Mouse (Mus musculus): ENCODE measurements at regions not wholly inside any gene's neighbourhood (a gene's known extent, or its start where the extent isn't known, plus 50 kb on each side); places are given as distances from the start of the nearest gene placed in this dataset.

GRCm38 (mm10) chr13:57313731-57314130 is 417.9 kb upstream of the Trpc7 start:
- Histone ChIP-seq H3K4me2 (ENCODE audit: low read depth) (no peak overlapping the region), H3K36me3 (ENCODE audit: control insufficient read depth, insufficient read depth) (no peaks in the 10 kb centered on the region), H3ac (ENCODE audit: control insufficient read depth, insufficient read length) (no peak overlapping the region), H3K79me2 (ENCODE audit: control insufficient read depth, insufficient read depth) (no peaks in the 10 kb centered on the region), H3K27me3 (ENCODE audit: control insufficient read depth, insufficient read depth, insufficient read length) (no peaks in the 10 kb centered on the region), H3K4me3 (no peak overlapping the region)
- TF ChIP-seq TCF3 (IDR thresholded peaks at IDR 0.05; ENCODE audit: insufficient read length, low read depth) (no peak), SRF (IDR thresholded peaks at IDR 0.05; ENCODE audit: control insufficient read depth, insufficient read length, low read depth) (no peak), MYOG (IDR thresholded peaks at IDR 0.05; ENCODE audit: control insufficient read depth in 1 of 3, insufficient read depth in 1 of 3, insufficient read length in 2 of 3, low read depth in 2 of 3) (no peak), CEBPB (IDR thresholded peaks at IDR 0.05; ENCODE audit: insufficient read depth, poor library complexity, severe bottlenecking) (no peak), POLR2A (IDR thresholded peaks at IDR 0.05; ENCODE audit: insufficient read length, low read depth) (no peak), USF1 (IDR thresholded peaks at IDR 0.05; ENCODE audit: low read depth) (no peak), MAX (IDR thresholded peaks at IDR 0.05; ENCODE audit: low read depth) (no peak), E2F4 (IDR thresholded peaks at IDR 0.05; ENCODE audit: insufficient read depth) (no peak), MYOD1 (IDR thresholded peaks at IDR 0.05; ENCODE audit: control insufficient read depth in 1 of 3, insufficient read length in 2 of 3, low read depth in 2 of 3) (no peak), POLR2AphosphoS2 (IDR thresholded peaks at IDR 0.05; ENCODE audit: insufficient read length, low read depth) (no peak), TCF12 (IDR thresholded peaks at IDR 0.05; ENCODE audit: insufficient read depth, poor library complexity, severe bottlenecking) (no peak), REST (IDR thresholded peaks at IDR 0.05; ENCODE audit: insufficient read depth, insufficient read length) (no peak)

- Histone ChIP-seq H3K79me2 (ENCODE audit: control insufficient read depth, insufficient read depth) (no peaks in the 10 kb centered on the region), H3K4me2 (ENCODE audit: low read depth) (no peak overlapping the region), H3K27me3 (ENCODE audit: control insufficient read depth, insufficient read depth, insufficient read length) (no peaks in the 10 kb centered on the region), H3ac (ENCODE audit: control insufficient read depth, insufficient read length) (no peak overlapping the region), H3K36me3 (ENCODE audit: control insufficient read depth, insufficient read depth) (no peaks in the 10 kb centered on the region), H3K4me3 (no peak overlapping the region)
- no peak for TF ChIP-seq MYOG (IDR thresholded peaks at IDR 0.05; ENCODE audit: control insufficient read depth in 1 of 3, insufficient read depth in 1 of 3, insufficient read length in 2 of 3, low read depth in 2 of 3)
Measured at GRCm38 (mm10) chr13:57311235-57311634, 415.4 kb upstream of the Trpc7 start.

DNA sequence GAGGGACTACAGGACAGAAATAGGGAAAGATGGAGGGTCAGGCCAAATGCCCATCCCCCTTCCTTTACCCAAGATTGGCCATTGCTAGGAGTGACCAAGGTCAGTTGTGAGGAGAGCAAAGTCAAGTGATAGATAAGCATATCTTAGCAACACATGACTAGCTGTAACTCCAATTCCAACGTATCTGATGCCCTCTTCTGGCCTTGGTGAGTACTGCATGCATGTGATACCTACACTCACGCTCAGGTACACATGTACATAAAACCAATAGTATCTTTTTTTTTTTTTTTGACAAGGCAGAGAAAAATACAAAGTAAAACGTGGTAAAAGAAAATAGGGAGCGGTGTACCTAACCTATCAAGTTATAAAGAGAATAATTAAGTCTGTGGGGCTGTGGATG is 413.8 kb upstream of the Trpc7 start:
- H3K4me2 ChIP-seq (ENCODE audit: low read depth): no peak overlapping the region
- no peak overlapping the region for H3K4me3 ChIP-seq
- H3K79me2 ChIP-seq (ENCODE audit: control insufficient read depth, insufficient read depth): no peaks in the 10 kb centered on the region
- TF ChIP-seq USF1 (IDR thresholded peaks at IDR 0.05; ENCODE audit: low read depth) (no peak), TCF12 (IDR thresholded peaks at IDR 0.05; ENCODE audit: insufficient read depth, poor library complexity, severe bottlenecking) (no peak), POLR2AphosphoS2 (IDR thresholded peaks at IDR 0.05; ENCODE audit: insufficient read length, low read depth) (no peak), TCF3 (IDR thresholded peaks at IDR 0.05; ENCODE audit: insufficient read length, low read depth) (no peak), SRF (IDR thresholded peaks at IDR 0.05; ENCODE audit: control insufficient read depth, insufficient read length, low read depth) (no peak), CEBPB (IDR thresholded peaks at IDR 0.05; ENCODE audit: insufficient read depth, poor library complexity, severe bottlenecking) (no peak), MYOD1 (IDR thresholded peaks at IDR 0.05; ENCODE audit: control insufficient read depth in 1 of 3, insufficient read length in 2 of 3, low read depth in 2 of 3) (no peak), E2F4 (IDR thresholded peaks at IDR 0.05; ENCODE audit: insufficient read depth) (no peak), MAX (IDR thresholded peaks at IDR 0.05; ENCODE audit: low read depth) (no peak), MYOG (IDR thresholded peaks at IDR 0.05; ENCODE audit: control insufficient read depth in 1 of 3, insufficient read depth in 1 of 3, insufficient read length in 2 of 3, low read depth in 2 of 3) (no peak), POLR2A (IDR thresholded peaks at IDR 0.05; ENCODE audit: insufficient read length, low read depth) (no peak), REST (IDR thresholded peaks at IDR 0.05; ENCODE audit: insufficient read depth, insufficient read length) (no peak)
- no peaks in the 10 kb centered on the region for H3K36me3 ChIP-seq (ENCODE audit: control insufficient read depth, insufficient read depth)
- H3ac ChIP-seq (ENCODE audit: control insufficient read depth, insufficient read length): no peak overlapping the region
- H3K27me3 ChIP-seq (ENCODE audit: control insufficient read depth, insufficient read depth, insufficient read length): no peaks in the 10 kb centered on the region

- Histone ChIP-seq H3K36me3 (ENCODE audit: control insufficient read depth, insufficient read depth) (no peaks in the 10 kb centered on the region), H3K27me3 (ENCODE audit: control insufficient read depth, insufficient read depth, insufficient read length) (no peaks in the 10 kb centered on the region), H3ac (ENCODE audit: control insufficient read depth, insufficient read length) (no peak overlapping the region), H3K4me2 (ENCODE audit: low read depth) (no peak overlapping the region), H3K79me2 (ENCODE audit: control insufficient read depth, insufficient read depth) (no peaks in the 10 kb centered on the region), H3K4me3 (no peak overlapping the region)
- TF ChIP-seq SRF (IDR thresholded peaks at IDR 0.05; ENCODE audit: control insufficient read depth, insufficient read length, low read depth) (no peak), USF1 (IDR thresholded peaks at IDR 0.05; ENCODE audit: low read depth) (no peak), CEBPB (IDR thresholded peaks at IDR 0.05; ENCODE audit: insufficient read depth, poor library complexity, severe bottlenecking) (no peak), MYOD1 (IDR thresholded peaks at IDR 0.05; ENCODE audit: control insufficient read depth in 1 of 3, insufficient read length in 2 of 3, low read depth in 2 of 3) (no peak), MYOG (IDR thresholded peaks at IDR 0.05; ENCODE audit: control insufficient read depth in 1 of 3, insufficient read depth in 1 of 3, insufficient read length in 2 of 3, low read depth in 2 of 3) (no peak), E2F4 (IDR thresholded peaks at IDR 0.05; ENCODE audit: insufficient read depth) (no peak), POLR2A (IDR thresholded peaks at IDR 0.05; ENCODE audit: insufficient read length, low read depth) (no peak), POLR2AphosphoS2 (IDR thresholded peaks at IDR 0.05; ENCODE audit: insufficient read length, low read depth) (no peak), TCF12 (IDR thresholded peaks at IDR 0.05; ENCODE audit: insufficient read depth, poor library complexity, severe bottlenecking) (no peak), MAX (IDR thresholded peaks at IDR 0.05; ENCODE audit: low read depth) (no peak), TCF3 (IDR thresholded peaks at IDR 0.05; ENCODE audit: insufficient read length, low read depth) (no peak), REST (IDR thresholded peaks at IDR 0.05; ENCODE audit: insufficient read depth, insufficient read length) (no peak)
Measured at GRCm38 (mm10) chr13:57307971-57308903, 412.4 kb upstream of the Trpc7 start.
